Mouse (Mus musculus): ENCODE data around the gene Olfr95. TPM values are rescaled to one million over a fixed set of nuclear protein-coding genes. Genes with fewer than 3 reads are reported as not detected.
A peak's percentile ranks its signal among the peaks of the same experiment; 100 is the strongest.

The Olfr95 gene
- total and polyA plus RNA-seq, 2 experiments from 2014 or later: not detected

DNA sequence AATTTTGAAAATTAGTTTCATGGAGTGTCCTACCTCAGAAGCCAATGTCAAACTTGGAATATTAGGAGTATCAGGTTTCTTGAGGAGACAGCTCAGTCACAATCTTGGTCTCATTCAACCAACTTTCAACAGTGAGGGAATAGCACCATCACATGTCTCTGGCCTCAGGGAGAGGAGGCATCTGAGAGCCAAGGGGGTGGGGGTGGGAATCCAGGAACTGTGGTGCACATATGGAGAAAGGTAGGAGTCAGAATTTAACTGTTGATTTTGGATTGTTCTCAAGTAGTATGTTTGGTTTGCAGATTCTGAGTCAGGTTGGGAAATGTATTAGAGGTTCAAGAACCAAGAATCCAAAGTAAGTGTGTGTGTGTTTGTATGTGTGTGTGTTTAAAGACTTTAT, 19.9 kb downstream of the Olfr95 start:
- ATAC-seq (ENCODE audit: insufficient read depth, low read depth): no peak
- H3K36me3 ChIP-seq (replicated peaks; ENCODE audit: control insufficient read depth, insufficient read depth, low read length): no peaks in the 10 kb centered on the region

GRCm38 (mm10) chr17:37190711-37191110, 22.2 kb downstream of the Olfr95 start:
- H3K27ac ChIP-seq (ENCODE audit: low read depth): no peak overlapping the region
- H3K36me3 ChIP-seq (replicated peaks; ENCODE audit: control insufficient read depth, insufficient read depth, low read length): no peaks in the 10 kb centered on the region
- DNase-seq (ENCODE audit: low spot score): peak; percentile 20
- H3K4me1 ChIP-seq (ENCODE audit: control insufficient read depth, insufficient read depth): no peaks in the 10 kb centered on the region
- H3K9ac ChIP-seq (replicated peaks; ENCODE audit: low read depth, low read length): no peak overlapping the region
- ATAC-seq (ENCODE audit: insufficient read depth, low read depth): no peak
- H3K4me3 ChIP-seq (ENCODE audit: low read depth, low read length): no peak overlapping the region
- H3K4me2 ChIP-seq (ENCODE audit: low read depth, low read length): no peak overlapping the region
- TF ChIP-seq EP300 (IDR thresholded peaks at IDR 0.05; ENCODE audit: low read depth) (no peak), CTCF (IDR thresholded peaks at IDR 0.05; ENCODE audit: low read depth) (no peak)
- no peaks in the 10 kb centered on the region for H3K9me3 ChIP-seq (replicated peaks; ENCODE audit: control insufficient read depth, low read length)
- peaks cover 8% of the 10 kb centered on the region; the same call in 1 of the 2 replicates for H3K27me3 ChIP-seq (ENCODE audit: control insufficient read depth, insufficient read depth, low read length)
- WGBS: 34% methylated on average over 2 of the region's 2 CpGs

More for the DNA sequence above, 19.9 kb downstream of the Olfr95 start:
- Histone ChIP-seq H3K9me3 (replicated peaks; ENCODE audit: control insufficient read depth, low read length) (no peaks in the 10 kb centered on the region), H3K4me2 (ENCODE audit: low read depth, low read length) (no peak overlapping the region), H3K4me1 (ENCODE audit: control insufficient read depth, insufficient read depth) (no peaks in the 10 kb centered on the region), H3K27ac (ENCODE audit: low read depth) (no peak overlapping the region), H3K27me3 (ENCODE audit: control insufficient read depth, insufficient read depth, low read length) (peaks cover 31% of the 10 kb centered on the region), H3K4me3 (ENCODE audit: low read depth, low read length) (no peak overlapping the region), H3K9ac (replicated peaks; ENCODE audit: low read depth, low read length) (no peak overlapping the region)
- TF ChIP-seq CTCF (IDR thresholded peaks at IDR 0.05; ENCODE audit: low read depth): no peak
- TF ChIP-seq EP300 (IDR thresholded peaks at IDR 0.05; ENCODE audit: low read depth): no peak
- no peak for DNase-seq (ENCODE audit: low spot score)

DNA sequence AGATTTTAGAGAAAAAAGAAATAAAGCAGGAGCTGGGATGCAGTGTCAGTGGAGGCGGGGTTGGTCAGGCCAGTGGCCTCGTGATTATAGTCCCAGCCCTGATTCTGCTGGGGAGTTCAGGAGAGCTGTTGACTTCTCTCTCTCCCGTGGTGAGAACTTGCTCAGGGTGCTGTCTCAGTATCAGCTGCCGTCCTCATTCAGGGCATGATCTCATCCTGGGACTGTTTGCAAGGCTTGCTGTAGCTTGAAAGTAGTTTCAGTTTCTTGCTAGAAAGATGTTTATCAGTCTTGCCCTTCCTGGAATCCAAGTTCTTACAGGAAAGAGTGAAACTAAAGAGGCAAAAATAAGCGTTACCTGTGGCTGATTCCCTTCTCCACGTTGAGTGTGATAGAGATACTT, 27.4 kb downstream of the Olfr95 start:
- WGBS: 26% methylated on average over 6 of the region's 6 CpGs
- H3K27ac ChIP-seq (ENCODE audit: low read depth): no peak overlapping the region
- TF ChIP-seq EP300 (IDR thresholded peaks at IDR 0.05; ENCODE audit: low read depth): no peak
- TF ChIP-seq CTCF (IDR thresholded peaks at IDR 0.05; ENCODE audit: low read depth): no peak

DNA sequence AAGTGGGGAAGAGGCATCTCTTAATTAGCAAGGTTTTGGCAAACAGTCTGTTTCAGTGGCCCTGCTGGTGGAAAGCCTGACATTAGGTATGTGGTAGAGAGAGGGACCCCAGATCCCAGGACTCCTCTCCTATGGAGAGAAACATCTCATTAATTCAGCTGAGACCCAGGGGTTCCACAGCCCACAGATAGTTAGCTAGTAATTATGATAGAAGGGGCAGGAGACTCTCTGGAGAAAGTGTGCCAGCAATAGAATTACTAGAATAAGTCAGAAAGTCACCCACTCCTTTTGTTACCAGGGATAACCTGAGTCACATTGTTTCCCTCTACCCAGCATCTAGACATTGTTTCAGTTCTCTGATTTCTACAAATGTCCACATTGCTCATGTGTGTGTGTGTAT, 51.5 kb downstream of the Olfr95 start, which contains the start of gene Olfr93:
Olfr93 (minus strand) TSS at position 101 of the 400 bp plus-strand sequence.
- DNase-seq (ENCODE audit: low spot score) (no peak), ATAC-seq (ENCODE audit: insufficient read depth, low read depth) (no peak)
- Histone ChIP-seq H3K36me3 (replicated peaks; ENCODE audit: control insufficient read depth, insufficient read depth, low read length) (no peaks in the 10 kb centered on the region), H3K4me1 (ENCODE audit: control insufficient read depth, insufficient read depth) (no peaks in the 10 kb centered on the region), H3K4me2 (ENCODE audit: low read depth, low read length) (no peak within 1 kb of the TSS), H3K27me3 (ENCODE audit: control insufficient read depth, insufficient read depth, low read length) (no peaks in the 10 kb centered on the region), H3K9ac (replicated peaks; ENCODE audit: low read depth, low read length) (no peak within 1 kb of the TSS), H3K4me3 (ENCODE audit: low read depth, low read length) (no peak within 1 kb of the TSS), H3K27ac (ENCODE audit: low read depth) (no peak within 1 kb of the TSS), H3K9me3 (replicated peaks; ENCODE audit: control insufficient read depth, low read length) (no peaks in the 10 kb centered on the region)
- TF ChIP-seq EP300 (IDR thresholded peaks at IDR 0.05; ENCODE audit: low read depth) (no peak), CTCF (IDR thresholded peaks at IDR 0.05; ENCODE audit: low read depth) (no peak)

More for the DNA sequence above, 27.4 kb downstream of the Olfr95 start:
- ATAC-seq (ENCODE audit: insufficient read depth, low read depth) (no peak), DNase-seq (ENCODE audit: low spot score) (no peak)
- H3K4me1 ChIP-seq (ENCODE audit: control insufficient read depth, insufficient read depth): no peaks in the 10 kb centered on the region
- no peaks in the 10 kb centered on the region for H3K9me3 ChIP-seq (replicated peaks; ENCODE audit: control insufficient read depth, low read length)
- H3K4me2 ChIP-seq (ENCODE audit: low read depth, low read length): no peak overlapping the region
- no peaks in the 10 kb centered on the region for H3K36me3 ChIP-seq (replicated peaks; ENCODE audit: control insufficient read depth, insufficient read depth, low read length)
- no peak overlapping the region for H3K9ac ChIP-seq (replicated peaks; ENCODE audit: low read depth, low read length)
- H3K27me3 ChIP-seq (ENCODE audit: control insufficient read depth, insufficient read depth, low read length): no peaks in the 10 kb centered on the region
- no peak overlapping the region for H3K4me3 ChIP-seq (ENCODE audit: low read depth, low read length)

Other genes starting within 250 kb of the Olfr95 start
- gene 2410137M14Rik, start 231.9 kb downstream of the Olfr95 start, total RNA-seq (2014; rRNA removed; ENCODE audit: low replicate concordance): not detected in 2 replicates
- 0.18 TPM in 1 of 2 replicates, not detected in the other for gene 2410137M14Rik, start 231.9 kb downstream of the Olfr95 start, polyA plus RNA-seq (2015; fragmentation: Nextera tagmentation; extraction: Ambion mirVana)
- gene H2-M5, start 223.6 kb downstream of the Olfr95 start, total RNA-seq (2014; rRNA removed; ENCODE audit: low replicate concordance): not detected in 2 replicates
- gene H2-M5, start 223.6 kb downstream of the Olfr95 start, polyA plus RNA-seq (2015; fragmentation: Nextera tagmentation; extraction: Ambion mirVana): 0.04 TPM in 1 of 2 replicates, not detected in the other
- 12.5 and 14.7 TPM in 2 replicates for gene Zfp57, start 212.0 kb downstream of the Olfr95 start, total RNA-seq (2014; rRNA removed; ENCODE audit: low replicate concordance)
- 9.2 and 10.0 TPM in 2 replicates for gene Zfp57, start 212.0 kb downstream of the Olfr95 start, polyA plus RNA-seq (2015; fragmentation: Nextera tagmentation; extraction: Ambion mirVana)
- not detected in 2 replicates for gene Mog, start 189.7 kb downstream of the Olfr95 start, total RNA-seq (2014; rRNA removed; ENCODE audit: low replicate concordance)
- gene Mog, start 189.7 kb downstream of the Olfr95 start, polyA plus RNA-seq (2015; fragmentation: Nextera tagmentation; extraction: Ambion mirVana): not detected in 2 replicates
- gene Gabbr1, start 167.2 kb downstream of the Olfr95 start, total RNA-seq (2014; rRNA removed; ENCODE audit: low replicate concordance): 4.8 and 6.7 TPM in 2 replicates
- 1.8 and 1.9 TPM in 2 replicates for gene Gabbr1, start 167.2 kb downstream of the Olfr95 start, polyA plus RNA-seq (2015; fragmentation: Nextera tagmentation; extraction: Ambion mirVana)
- not detected in 2 replicates for gene Olfr90, start 124.6 kb downstream of the Olfr95 start, total RNA-seq (2014; rRNA removed; ENCODE audit: low replicate concordance)
- not detected in 2 replicates for gene Olfr90, start 124.6 kb downstream of the Olfr95 start, polyA plus RNA-seq (2015; fragmentation: Nextera tagmentation; extraction: Ambion mirVana)
- gene Olfr91, start 114.8 kb downstream of the Olfr95 start, total RNA-seq (2014; rRNA removed; ENCODE audit: low replicate concordance): not detected in 2 replicates
- gene Olfr91, start 114.8 kb downstream of the Olfr95 start, polyA plus RNA-seq (2015; fragmentation: Nextera tagmentation; extraction: Ambion mirVana): not detected in 2 replicates
- gene Olfr92, start 93.0 kb downstream of the Olfr95 start, total RNA-seq (2014; rRNA removed; ENCODE audit: low replicate concordance): not detected in 2 replicates
- not detected in 2 replicates for gene Olfr92, start 93.0 kb downstream of the Olfr95 start, polyA plus RNA-seq (2015; fragmentation: Nextera tagmentation; extraction: Ambion mirVana)
- gene Olfr93, start 51.6 kb downstream of the Olfr95 start, total RNA-seq (2014; rRNA removed; ENCODE audit: low replicate concordance): not detected in 2 replicates
- gene Olfr93, start 51.6 kb downstream of the Olfr95 start, polyA plus RNA-seq (2015; fragmentation: Nextera tagmentation; extraction: Ambion mirVana): not detected in 2 replicates
- gene Ubd, start 19.2 kb downstream of the Olfr95 start, total RNA-seq (2014; rRNA removed; ENCODE audit: low replicate concordance): not detected in 2 replicates
- not detected in 2 replicates for gene Ubd, start 19.2 kb downstream of the Olfr95 start, polyA plus RNA-seq (2015; fragmentation: Nextera tagmentation; extraction: Ambion mirVana)
- gene Olfr94, start 12.1 kb downstream of the Olfr95 start, total RNA-seq (2014; rRNA removed; ENCODE audit: low replicate concordance): not detected in 2 replicates
- not detected in 2 replicates for gene Olfr94, start 12.1 kb downstream of the Olfr95 start, polyA plus RNA-seq (2015; fragmentation: Nextera tagmentation; extraction: Ambion mirVana)
- not detected in 2 replicates for gene Olfr96, start 7.0 kb upstream of the Olfr95 start, total RNA-seq (2014; rRNA removed; ENCODE audit: low replicate concordance)
- gene Olfr96, start 7.0 kb upstream of the Olfr95 start, polyA plus RNA-seq (2015; fragmentation: Nextera tagmentation; extraction: Ambion mirVana): not detected in 2 replicates
- gene Olfr97, start 24.2 kb upstream of the Olfr95 start, total RNA-seq (2014; rRNA removed; ENCODE audit: low replicate concordance): not detected in 2 replicates
- not detected in 2 replicates for gene Olfr97, start 24.2 kb upstream of the Olfr95 start, polyA plus RNA-seq (2015; fragmentation: Nextera tagmentation; extraction: Ambion mirVana)
- not detected in 2 replicates for gene Olfr98, start 50.6 kb upstream of the Olfr95 start, total RNA-seq (2014; rRNA removed; ENCODE audit: low replicate concordance)
- gene Olfr98, start 50.6 kb upstream of the Olfr95 start, polyA plus RNA-seq (2015; fragmentation: Nextera tagmentation; extraction: Ambion mirVana): not detected in 2 replicates
- gene H2-M3, start 57.1 kb upstream of the Olfr95 start, total RNA-seq (2014; rRNA removed; ENCODE audit: low replicate concordance): 0.42 and 0.43 TPM in 2 replicates
- gene H2-M3, start 57.1 kb upstream of the Olfr95 start, polyA plus RNA-seq (2015; fragmentation: Nextera tagmentation; extraction: Ambion mirVana): 2.6 and 2.9 TPM in 2 replicates
- gene Olfr99, start 70.3 kb upstream of the Olfr95 start, total RNA-seq (2014; rRNA removed; ENCODE audit: low replicate concordance): not detected in 2 replicates
- gene Olfr99, start 70.3 kb upstream of the Olfr95 start, polyA plus RNA-seq (2015; fragmentation: Nextera tagmentation; extraction: Ambion mirVana): not detected in 2 replicates
- not detected in 2 replicates for gene Olfr101, start 91.2 kb upstream of the Olfr95 start, total RNA-seq (2014; rRNA removed; ENCODE audit: low replicate concordance)
- gene Olfr101, start 91.2 kb upstream of the Olfr95 start, polyA plus RNA-seq (2015; fragmentation: Nextera tagmentation; extraction: Ambion mirVana): not detected in 2 replicates
- gene Olfr102, start 103.9 kb upstream of the Olfr95 start, total RNA-seq (2014; rRNA removed; ENCODE audit: low replicate concordance): not detected in 2 replicates
- not detected in 2 replicates for gene Olfr102, start 103.9 kb upstream of the Olfr95 start, polyA plus RNA-seq (2015; fragmentation: Nextera tagmentation; extraction: Ambion mirVana)
- not detected in 2 replicates for gene Olfr103, start 126.6 kb upstream of the Olfr95 start, total RNA-seq (2014; rRNA removed; ENCODE audit: low replicate concordance)
- gene Olfr103, start 126.6 kb upstream of the Olfr95 start, polyA plus RNA-seq (2015; fragmentation: Nextera tagmentation; extraction: Ambion mirVana): not detected in 2 replicates
- gene Olfr104-ps, start 146.5 kb upstream of the Olfr95 start, total RNA-seq (2014; rRNA removed; ENCODE audit: low replicate concordance): not detected in 2 replicates
- not detected in 2 replicates for gene Olfr104-ps, start 146.5 kb upstream of the Olfr95 start, polyA plus RNA-seq (2015; fragmentation: Nextera tagmentation; extraction: Ambion mirVana)
- not detected in 2 replicates for gene Olfr105-ps, start 165.9 kb upstream of the Olfr95 start, total RNA-seq (2014; rRNA removed; ENCODE audit: low replicate concordance)
- not detected in 2 replicates for gene Olfr105-ps, start 165.9 kb upstream of the Olfr95 start, polyA plus RNA-seq (2015; fragmentation: Nextera tagmentation; extraction: Ambion mirVana)
- not detected in 2 replicates for gene Olfr106-ps, start 177.3 kb upstream of the Olfr95 start, total RNA-seq (2014; rRNA removed; ENCODE audit: low replicate concordance)
- not detected in 2 replicates for gene Olfr106-ps, start 177.3 kb upstream of the Olfr95 start, polyA plus RNA-seq (2015; fragmentation: Nextera tagmentation; extraction: Ambion mirVana)
- gene Olfr107, start 186.1 kb upstream of the Olfr95 start, total RNA-seq (2014; rRNA removed; ENCODE audit: low replicate concordance): not detected in 2 replicates
- gene Olfr107, start 186.1 kb upstream of the Olfr95 start, polyA plus RNA-seq (2015; fragmentation: Nextera tagmentation; extraction: Ambion mirVana): not detected in 2 replicates
- not detected in 2 replicates for gene Olfr108, start 232.4 kb upstream of the Olfr95 start, total RNA-seq (2014; rRNA removed; ENCODE audit: low replicate concordance)
- gene Olfr108, start 232.4 kb upstream of the Olfr95 start, polyA plus RNA-seq (2015; fragmentation: Nextera tagmentation; extraction: Ambion mirVana): not detected in 2 replicates
- not detected in 2 replicates for gene Olfr109, start 245.8 kb upstream of the Olfr95 start, total RNA-seq (2014; rRNA removed; ENCODE audit: low replicate concordance)
- gene Olfr109, start 245.8 kb upstream of the Olfr95 start, polyA plus RNA-seq (2015; fragmentation: Nextera tagmentation; extraction: Ambion mirVana): not detected in 2 replicates